Mouse (Mus musculus): Measurements from ENCODE around the gene Camk2n2. TPM values are rescaled to one million over a fixed set of nuclear protein-coding genes. Genes with fewer than 3 reads are reported as not detected.

The Camk2n2 gene
- polyA plus RNA-seq (2017; shearing (Covaris generic)): not detected

DNA sequence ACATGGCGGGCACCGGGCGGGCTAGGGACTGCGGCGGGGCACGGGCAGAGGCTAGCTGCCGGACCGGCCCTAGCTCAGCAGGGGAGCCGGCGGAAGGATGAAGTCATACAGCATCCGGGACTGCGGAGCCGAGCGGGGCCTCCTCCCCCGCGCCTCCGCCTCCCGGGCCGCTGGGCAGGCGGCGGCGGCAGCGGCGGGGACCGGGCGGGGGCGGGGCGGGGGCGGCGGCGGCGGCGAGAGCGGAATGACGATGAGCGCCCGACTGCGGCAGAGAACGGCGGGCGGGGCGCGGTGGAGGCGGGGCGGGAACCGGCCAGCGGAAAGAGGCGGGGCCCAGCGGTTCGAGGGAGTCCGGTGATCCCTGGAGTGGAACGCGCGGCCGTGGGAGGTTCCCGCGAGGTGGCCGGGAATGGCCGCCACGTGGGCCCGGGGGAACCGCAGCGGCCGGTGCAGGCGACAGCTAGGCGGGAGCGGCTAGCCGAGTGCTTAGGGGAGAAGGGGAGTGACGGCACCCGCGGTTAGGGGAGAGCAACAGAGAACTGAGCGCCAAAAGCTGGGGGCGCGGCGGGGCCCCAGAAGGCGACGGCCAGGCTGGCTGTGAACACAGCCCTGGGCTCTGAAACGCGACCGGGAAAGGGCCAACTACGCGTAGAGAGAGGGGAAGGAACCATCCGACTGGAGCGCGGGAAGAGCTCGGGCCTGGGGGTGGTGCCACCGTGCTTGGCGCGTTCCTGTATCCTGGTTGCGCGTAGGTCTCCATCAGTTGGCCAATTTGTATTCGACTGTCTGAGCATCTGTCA lies at the start of gene Camk2n2:
TSS of gene Camk2n2 (minus strand) at position 97 of the 800 bp plus-strand sequence.

DNA sequence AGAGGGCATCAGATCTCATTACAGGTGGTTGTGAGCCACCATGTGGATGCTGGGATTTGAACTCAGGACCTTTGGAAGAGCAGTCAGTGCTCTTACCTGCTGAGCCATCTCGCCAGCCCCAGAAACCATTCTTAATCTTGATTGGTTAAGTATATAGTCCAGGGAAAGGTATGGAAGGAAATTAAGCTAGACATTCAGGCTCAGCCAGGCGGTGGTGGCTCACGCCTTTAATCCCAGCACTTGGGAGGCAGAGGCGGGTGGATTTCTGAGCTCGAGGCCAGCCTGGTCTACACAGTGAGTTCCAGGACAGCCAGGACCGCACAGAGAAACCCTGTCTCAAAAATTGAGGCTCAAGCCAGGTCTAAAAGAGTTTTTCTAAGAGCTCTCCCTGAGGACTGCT lies 46.9 kb upstream of the Camk2n2 start, which contains the start of gene Eif4g1:
TSS of gene Eif4g1 (plus strand) at position 301 of the 400 bp plus-strand sequence.

DNA sequence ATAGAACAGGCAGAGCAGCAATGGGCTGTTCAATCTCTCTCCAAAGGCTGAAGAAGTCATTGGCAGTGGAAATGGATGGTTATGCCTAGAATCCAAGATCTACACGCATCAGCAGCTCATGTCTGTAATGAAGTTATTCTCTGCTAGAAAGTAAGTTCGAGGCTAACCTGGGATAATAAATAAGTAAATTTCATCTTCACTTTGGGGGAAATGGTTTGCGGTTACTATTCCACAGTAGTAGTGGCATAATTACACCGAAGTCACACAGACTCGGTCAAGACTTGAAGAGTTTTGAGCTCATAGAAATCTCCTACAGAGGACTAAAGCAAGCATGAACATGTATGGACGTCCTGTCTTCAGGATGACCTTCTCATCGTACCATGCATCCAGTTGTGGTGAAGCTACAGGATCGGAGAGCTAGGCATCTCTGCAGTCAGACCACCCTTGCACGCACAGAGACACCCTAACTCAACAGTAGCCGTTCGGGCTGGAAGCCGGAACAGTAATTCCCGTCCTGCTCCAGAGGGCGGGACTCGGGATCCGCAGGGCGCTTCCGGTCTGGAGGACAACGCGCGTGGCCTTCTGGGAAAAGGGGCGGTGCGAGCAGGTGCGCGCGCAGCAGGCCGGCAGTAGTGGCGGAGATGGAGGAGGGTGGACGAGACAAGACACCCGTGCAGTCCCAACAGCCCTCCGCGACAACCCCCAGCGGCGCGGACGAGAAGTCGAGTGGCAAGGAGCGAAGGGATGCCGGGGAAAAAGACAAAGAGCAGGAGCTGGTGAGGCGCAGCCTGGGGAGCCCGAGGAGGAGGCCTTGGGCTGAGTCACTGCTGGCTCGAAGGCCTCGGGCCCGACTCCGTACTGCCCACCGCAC lies 30.2 kb upstream of the Camk2n2 start, which contains the start of gene Psmd2:
TSS of gene Psmd2 (plus strand) at position 577 of the 871 bp plus-strand sequence.

DNA sequence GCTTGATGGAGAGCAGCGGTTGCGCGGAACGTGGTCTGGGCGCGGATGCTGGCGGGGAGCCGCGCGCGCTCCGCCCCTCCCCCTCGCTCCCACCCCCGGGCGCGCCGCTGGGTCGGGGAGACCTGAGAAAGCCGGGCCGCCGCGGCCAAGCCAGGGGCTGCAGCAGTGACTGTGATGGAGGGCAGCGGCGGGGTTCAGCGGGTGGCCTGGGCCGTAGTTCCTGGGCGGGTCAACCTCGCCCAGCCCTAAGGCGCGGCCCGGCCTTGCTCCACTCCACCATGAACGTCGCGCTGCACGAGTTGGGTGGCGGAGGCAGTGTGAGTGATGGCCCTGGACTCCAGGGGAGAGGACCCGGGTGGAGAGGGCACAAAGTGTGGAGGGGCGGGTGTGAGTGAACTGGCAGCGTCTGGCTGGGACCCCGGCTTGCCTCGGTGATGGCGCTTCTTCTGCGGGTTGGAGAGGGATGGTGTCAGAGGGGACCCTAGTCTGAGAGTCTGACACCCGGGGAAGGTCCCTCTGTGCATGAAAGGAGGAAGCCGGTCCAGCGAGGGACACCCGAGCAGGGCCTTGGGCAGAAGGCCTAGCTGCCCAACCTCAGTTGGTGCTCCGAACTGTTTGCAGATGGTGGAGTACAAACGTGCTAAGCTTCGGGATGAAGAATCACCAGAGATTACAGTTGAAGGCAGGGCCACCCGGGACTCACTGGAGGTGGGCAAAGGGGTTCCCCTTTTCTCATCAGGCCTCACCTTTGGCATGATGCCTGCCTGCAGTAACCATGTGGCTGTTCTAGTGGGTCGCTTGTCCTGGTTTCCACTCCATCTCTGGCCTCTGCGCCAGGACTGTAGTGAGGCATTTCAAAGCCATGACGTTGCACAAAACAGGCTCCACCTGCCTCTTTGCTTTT lies 8.9 kb upstream of the Camk2n2 start, which contains the start of gene Ece2:
TSS of gene Ece2 (plus strand) at position 98 of the 904 bp plus-strand sequence.

DNA sequence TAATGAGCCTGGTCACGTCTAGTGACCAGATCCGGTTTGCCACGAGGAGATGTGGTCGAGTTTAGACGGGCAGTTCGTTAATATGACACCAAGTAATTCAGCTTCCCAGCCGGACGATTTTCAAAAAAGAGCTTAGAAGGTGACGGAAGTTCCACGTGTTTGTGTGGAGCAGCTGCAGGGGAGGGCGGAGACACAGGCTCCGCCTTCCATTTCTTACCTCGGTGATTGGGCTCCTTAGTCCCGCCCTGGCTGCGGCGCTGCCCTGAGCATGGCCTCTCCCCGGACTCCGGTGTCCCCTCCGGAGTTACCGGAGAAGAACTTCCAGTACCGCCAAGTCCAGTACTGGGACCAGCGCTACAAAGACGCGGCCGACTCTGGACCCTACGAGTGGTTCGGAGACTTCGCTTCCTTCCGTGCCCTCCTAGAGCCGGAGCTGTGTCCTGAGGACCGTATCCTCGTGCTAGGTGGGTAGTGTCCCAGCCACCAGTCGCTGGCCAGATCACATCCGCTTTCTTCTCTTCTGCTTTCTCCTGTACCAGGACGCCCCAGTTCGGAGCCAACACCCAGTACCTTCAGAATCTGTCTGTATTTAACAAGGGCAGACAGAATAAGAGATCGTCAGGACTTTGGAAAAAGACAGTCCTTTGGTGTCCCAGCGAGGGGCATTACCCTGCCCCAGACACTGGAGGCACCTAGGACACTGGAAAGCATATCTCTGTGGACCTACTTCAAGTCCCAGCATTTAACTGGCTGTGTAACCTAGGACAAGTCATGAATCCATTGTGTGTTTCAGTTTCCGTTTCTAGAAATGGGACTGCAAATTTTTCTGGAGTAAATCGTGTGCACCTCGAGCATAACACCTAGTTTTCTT lies 9.5 kb downstream of the Camk2n2 start, which contains the start of the genes Eef1akmt4, Gm49333 and Alg3:
TSS of gene Eef1akmt4 (plus strand) at position 237 of the 871 bp plus-strand sequence.
TSS of gene Gm49333 (plus strand) at position 254 of the 871 bp plus-strand sequence.
TSS of gene Alg3 (minus strand) at position 379 of the 871 bp plus-strand sequence.

DNA sequence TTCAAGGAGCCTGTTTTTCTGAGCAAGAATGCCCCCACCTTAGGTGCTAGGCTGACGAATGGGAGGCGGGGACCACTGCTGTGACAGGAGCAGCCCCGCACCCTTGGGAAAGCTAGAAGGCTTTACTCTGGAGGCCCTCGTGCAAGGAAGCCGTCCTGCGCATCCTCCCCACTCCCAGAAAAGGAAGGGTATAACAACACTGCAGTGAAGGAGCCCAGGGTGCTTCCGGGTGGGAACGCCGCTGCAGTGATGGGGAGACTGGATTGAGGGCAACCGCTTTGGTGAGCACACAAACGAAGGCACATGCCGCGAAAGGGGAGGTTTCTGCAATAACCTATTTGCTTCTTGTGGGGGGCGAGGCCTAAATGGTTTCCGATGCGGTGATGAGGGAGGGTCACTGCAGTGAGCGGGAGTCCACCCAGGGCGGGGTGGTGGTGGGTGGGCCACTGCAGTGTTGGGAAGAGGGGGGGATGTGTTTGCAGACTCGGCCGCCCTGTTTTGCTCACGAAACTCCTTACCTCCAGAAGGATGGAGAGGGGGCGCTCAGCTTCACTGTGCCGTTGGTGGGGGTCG lies 31.6 kb downstream of the Camk2n2 start, which contains the start of gene Vwa5b2:
TSS of gene Vwa5b2 (plus strand) at position 106 of the 573 bp plus-strand sequence.

Other genes starting within 250 kb of the Camk2n2 start
- 45.2 TPM for gene Abcc5, start 194.9 kb downstream of the Camk2n2 start, polyA plus RNA-seq (2017; shearing (Covaris generic))
- gene Eif2b5, start 122.5 kb downstream of the Camk2n2 start, polyA plus RNA-seq (2017; shearing (Covaris generic)): 76.2 TPM
- 22.0 TPM for gene Dvl3, start 104.3 kb downstream of the Camk2n2 start, polyA plus RNA-seq (2017; shearing (Covaris generic))
- 394 TPM for gene Ap2m1, start 85.8 kb downstream of the Camk2n2 start, polyA plus RNA-seq (2017; shearing (Covaris generic))
- gene Abcf3, start 72.7 kb downstream of the Camk2n2 start, polyA plus RNA-seq (2017; shearing (Covaris generic)): 84.1 TPM
- gene Vwa5b2, start 31.8 kb downstream of the Camk2n2 start, polyA plus RNA-seq (2017; shearing (Covaris generic)): 0.16 TPM
- gene Eef1akmt4, start 9.7 kb downstream of the Camk2n2 start, polyA plus RNA-seq (2017; shearing (Covaris generic)): 9.8 TPM
- not detected for gene Gm49333, start 9.7 kb downstream of the Camk2n2 start, polyA plus RNA-seq (2017; shearing (Covaris generic))
- 16.6 TPM for gene Alg3, start 9.6 kb downstream of the Camk2n2 start, polyA plus RNA-seq (2017; shearing (Covaris generic))
- not detected for gene Ece2, start 8.5 kb upstream of the Camk2n2 start, polyA plus RNA-seq (2017; shearing (Covaris generic))
- gene Psmd2, start 30.4 kb upstream of the Camk2n2 start, polyA plus RNA-seq (2017; shearing (Covaris generic)): 175 TPM
- gene Eif4g1, start 47.0 kb upstream of the Camk2n2 start, polyA plus RNA-seq (2017; shearing (Covaris generic)): 147 TPM
- gene Fam131a, start 72.0 kb upstream of the Camk2n2 start, polyA plus RNA-seq (2017; shearing (Covaris generic)): 1.2 TPM
- gene Polr2h, start 96.4 kb upstream of the Camk2n2 start, polyA plus RNA-seq (2017; shearing (Covaris generic)): 50.7 TPM
- 4.6 TPM for gene Clcn2, start 96.5 kb upstream of the Camk2n2 start, polyA plus RNA-seq (2017; shearing (Covaris generic))
- not detected for gene Chrd, start 111.8 kb upstream of the Camk2n2 start, polyA plus RNA-seq (2017; shearing (Covaris generic))
- gene Thpo, start 113.2 kb upstream of the Camk2n2 start, polyA plus RNA-seq (2017; shearing (Covaris generic)): not detected

Data from naive thymus-derived CD4-positive, alpha-beta T cell, adult 5 months (primary cell).